Mouse (Mus musculus): ENCODE measurements around the gene Zfp3. TPM values are rescaled to one million over a fixed set of nuclear protein-coding genes. Genes with fewer than 3 reads are reported as not detected.

The Zfp3 gene
- polyA plus RNA-seq (2015; fragmentation: Nextera tagmentation; extraction: Ambion mirVana) = 16.4 and 17.1 TPM in 2 replicates

DNA sequence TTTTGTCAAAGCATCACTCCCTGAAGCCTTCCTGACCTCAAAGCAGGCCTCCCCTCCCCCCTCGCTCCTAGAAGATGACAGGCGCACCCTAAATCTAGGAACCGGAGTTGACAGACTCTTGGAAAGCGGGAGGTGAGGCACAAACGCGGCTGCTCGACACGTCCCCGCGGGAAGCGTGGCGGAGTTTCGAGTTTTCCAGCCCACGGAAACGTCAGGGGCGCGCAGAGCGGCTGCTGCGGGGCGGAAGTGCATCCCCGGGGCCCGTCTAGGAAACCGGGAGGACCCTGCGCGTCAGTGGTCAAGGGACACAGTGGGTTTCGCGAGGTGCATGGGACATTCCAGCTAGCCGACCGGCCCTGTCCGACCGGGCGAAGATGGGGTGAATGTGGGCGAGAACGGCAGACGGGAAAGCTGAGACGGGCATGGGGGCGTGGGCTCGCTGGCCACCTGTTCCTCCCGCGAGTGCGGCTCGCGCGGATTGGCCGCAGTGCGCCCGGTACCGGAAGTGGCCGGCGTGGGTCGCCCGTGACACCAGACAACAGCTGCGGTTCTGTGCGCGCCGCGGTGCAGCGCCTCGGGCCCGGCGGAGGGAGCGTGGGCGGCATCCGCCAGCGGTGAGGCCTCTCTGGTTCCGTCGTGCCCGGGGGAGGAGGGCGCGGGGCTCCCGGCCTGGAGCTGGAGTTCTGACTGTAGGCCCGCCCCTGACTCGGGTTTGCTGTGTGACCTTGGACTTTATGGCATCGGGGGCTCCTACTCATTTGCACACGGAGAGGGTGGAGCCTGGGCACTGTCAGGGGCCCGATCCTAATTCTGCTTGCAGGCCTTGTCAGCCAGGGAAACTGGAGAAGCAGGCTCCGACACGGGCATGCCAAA, at the start of gene Zfp3:
Gene Zfp3, plus strand, starts transcription at position 274 of the 873 bp plus-strand sequence.
- Histone ChIP-seq H3K27ac (ENCODE audit: low read depth, low read length) (peak within 1 kb of the TSS; percentile 82), H3K4me2 (ENCODE audit: low read length) (peak within 1 kb of the TSS; percentile 74), H3K4me3 (ENCODE audit: low read length) (peak within 1 kb of the TSS; percentile 71), H3K9me3 (ENCODE audit: control insufficient read depth, low read length) (no peaks in the 10 kb centered on the region), H3K36me3 (ENCODE audit: control insufficient read depth, insufficient read depth, low read length) (no peaks in the 10 kb centered on the region), H3K9ac (ENCODE audit: low read depth, low read length) (peak within 1 kb of the TSS; percentile 83), H3K4me1 (ENCODE audit: control insufficient read depth, insufficient read depth, low read depth, low read length) (peaks cover 10% of the 10 kb centered on the region), H3K27me3 (replicated peaks; ENCODE audit: control insufficient read depth, insufficient read depth, low read length) (no peaks in the 10 kb centered on the region)
- WGBS = under 1% methylated on average over 73 of the region's 78 CpGs
- peak; percentile 94 for ATAC-seq

DNA sequence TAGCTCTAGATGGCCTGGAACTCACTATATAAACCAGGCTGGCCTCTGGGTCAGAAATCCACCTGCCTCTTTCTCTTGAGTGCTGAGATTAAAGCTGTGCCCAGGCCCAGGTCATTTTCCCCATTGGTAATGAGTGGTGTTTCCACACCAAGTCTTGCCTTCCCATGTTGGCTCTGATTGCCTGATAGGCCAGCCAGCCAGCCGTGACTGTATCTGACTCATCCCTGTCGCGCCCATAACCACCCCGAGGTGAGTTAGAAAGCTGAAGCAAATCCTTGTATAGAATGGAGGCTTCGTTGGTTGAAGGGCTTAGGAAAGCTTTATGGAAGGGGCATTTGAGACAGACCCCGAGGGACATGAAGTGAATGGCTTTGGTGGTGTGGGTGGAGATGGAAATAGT, 48.2 kb upstream of the Zfp3 start:
- Histone ChIP-seq H3K4me2 (ENCODE audit: low read length) (no peak overlapping the region), H3K9me3 (ENCODE audit: control insufficient read depth, low read length) (no peaks in the 10 kb centered on the region), H3K4me1 (ENCODE audit: control insufficient read depth, insufficient read depth, low read depth, low read length) (no peaks in the 10 kb centered on the region), H3K36me3 (ENCODE audit: control insufficient read depth, insufficient read depth, low read length) (peaks cover 34% of the 10 kb centered on the region), H3K27me3 (replicated peaks; ENCODE audit: control insufficient read depth, insufficient read depth, low read length) (no peaks in the 10 kb centered on the region), H3K27ac (ENCODE audit: low read depth, low read length) (no peak overlapping the region), H3K9ac (ENCODE audit: low read depth, low read length) (no peak overlapping the region), H3K4me3 (ENCODE audit: low read length) (no peak overlapping the region)
- 93% methylated on average over 6 of the region's 6 CpGs for WGBS
- no peak for ATAC-seq

DNA sequence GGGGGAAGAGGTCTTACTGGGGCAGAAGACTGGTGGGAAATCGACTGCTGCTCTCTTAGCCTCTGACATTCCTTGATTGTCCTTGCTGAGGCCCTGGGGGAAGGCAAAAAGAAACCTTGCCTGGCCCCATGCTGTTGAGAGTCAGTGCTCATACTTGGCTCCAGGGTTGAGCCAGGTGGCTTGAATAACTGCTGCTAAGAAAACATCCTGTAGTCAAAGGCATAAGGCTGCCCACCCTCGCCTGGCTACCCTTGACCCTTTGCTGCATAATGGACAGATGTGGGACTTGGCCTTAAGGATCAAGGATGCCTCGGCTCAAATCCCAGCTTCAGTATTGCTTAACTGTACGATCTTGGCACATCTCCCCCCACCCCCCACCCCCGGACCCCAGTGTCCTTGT, 45.5 kb upstream of the Zfp3 start:
- H3K4me1 ChIP-seq (ENCODE audit: control insufficient read depth, insufficient read depth, low read depth, low read length) = no peaks in the 10 kb centered on the region

DNA sequence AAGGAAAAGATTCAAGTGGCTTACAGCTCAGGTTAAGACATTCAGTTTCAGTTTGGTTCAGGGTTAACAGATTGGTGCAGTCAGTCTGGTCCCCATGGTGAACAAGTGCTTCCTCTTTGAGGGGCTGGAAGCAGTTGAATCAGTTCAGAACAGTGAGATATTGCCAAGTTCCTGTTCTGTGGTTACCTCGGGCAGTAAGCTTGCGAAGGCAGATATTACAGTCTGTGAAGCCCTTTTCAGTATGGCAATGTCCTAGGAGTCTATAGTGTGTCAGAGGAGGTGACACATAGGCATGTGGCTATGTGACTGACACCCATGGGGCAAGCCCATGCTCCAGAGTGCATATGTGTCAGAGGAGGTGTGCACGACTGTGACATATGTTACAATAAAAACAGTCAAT, 43.4 kb upstream of the Zfp3 start:
- H3K4me3 ChIP-seq (ENCODE audit: low read length) = no peak overlapping the region
- H3K27ac ChIP-seq (ENCODE audit: low read depth, low read length) = no peak overlapping the region
- 95% methylated on average over 3 of the region's 3 CpGs for WGBS
- H3K4me2 ChIP-seq (ENCODE audit: low read length) = no peak overlapping the region
- ATAC-seq = no peak
- no peak overlapping the region for H3K9ac ChIP-seq (ENCODE audit: low read depth, low read length)
- peaks cover 50% of the 10 kb centered on the region for H3K36me3 ChIP-seq (ENCODE audit: control insufficient read depth, insufficient read depth, low read length)
- no peaks in the 10 kb centered on the region for H3K4me1 ChIP-seq (ENCODE audit: control insufficient read depth, insufficient read depth, low read depth, low read length)
- H3K27me3 ChIP-seq (replicated peaks; ENCODE audit: control insufficient read depth, insufficient read depth, low read length) = no peaks in the 10 kb centered on the region
- no peaks in the 10 kb centered on the region for H3K9me3 ChIP-seq (ENCODE audit: control insufficient read depth, low read length)

More for the DNA sequence above, 45.5 kb upstream of the Zfp3 start:
- no peak for ATAC-seq
- WGBS = 86% methylated on average over 5 of the region's 5 CpGs
- H3K27ac ChIP-seq (ENCODE audit: low read depth, low read length) = no peak overlapping the region
- H3K4me2 ChIP-seq (ENCODE audit: low read length) = no peak overlapping the region
- H3K27me3 ChIP-seq (replicated peaks; ENCODE audit: control insufficient read depth, insufficient read depth, low read length) = no peaks in the 10 kb centered on the region
- peaks cover 35% of the 10 kb centered on the region for H3K36me3 ChIP-seq (ENCODE audit: control insufficient read depth, insufficient read depth, low read length)
- H3K4me3 ChIP-seq (ENCODE audit: low read length) = no peak overlapping the region
- no peaks in the 10 kb centered on the region for H3K9me3 ChIP-seq (ENCODE audit: control insufficient read depth, low read length)
- no peak overlapping the region for H3K9ac ChIP-seq (ENCODE audit: low read depth, low read length)

GRCm38 (mm10) chr11:70721072-70721471, 42.9 kb upstream of the Zfp3 start:
- H3K9me3 ChIP-seq (ENCODE audit: control insufficient read depth, low read length) = no peaks in the 10 kb centered on the region
- H3K27ac ChIP-seq (ENCODE audit: low read depth, low read length) = no peak overlapping the region
- H3K4me2 ChIP-seq (ENCODE audit: low read length) = no peak overlapping the region
- no peak overlapping the region for H3K4me3 ChIP-seq (ENCODE audit: low read length)
- 95% methylated on average over 3 of the region's 3 CpGs for WGBS
- peaks cover 52% of the 10 kb centered on the region for H3K36me3 ChIP-seq (ENCODE audit: control insufficient read depth, insufficient read depth, low read length)
- no peak for ATAC-seq
- no peaks in the 10 kb centered on the region for H3K4me1 ChIP-seq (ENCODE audit: control insufficient read depth, insufficient read depth, low read depth, low read length)
- H3K9ac ChIP-seq (ENCODE audit: low read depth, low read length) = no peak overlapping the region
- H3K27me3 ChIP-seq (replicated peaks; ENCODE audit: control insufficient read depth, insufficient read depth, low read length) = no peaks in the 10 kb centered on the region

- H3K4me2 ChIP-seq (ENCODE audit: low read length) = no peak overlapping the region
- H3K27me3 ChIP-seq (replicated peaks; ENCODE audit: control insufficient read depth, insufficient read depth, low read length) = no peaks in the 10 kb centered on the region
- H3K27ac ChIP-seq (ENCODE audit: low read depth, low read length) = no peak overlapping the region
- no peaks in the 10 kb centered on the region for H3K9me3 ChIP-seq (ENCODE audit: control insufficient read depth, low read length)
- ATAC-seq = no peak
- no peak overlapping the region for H3K4me3 ChIP-seq (ENCODE audit: low read length)
- H3K36me3 ChIP-seq (ENCODE audit: control insufficient read depth, insufficient read depth, low read length) = peaks cover 56% of the 10 kb centered on the region
- no peaks in the 10 kb centered on the region for H3K4me1 ChIP-seq (ENCODE audit: control insufficient read depth, insufficient read depth, low read depth, low read length)
- 92% methylated on average over 9 of the region's 9 CpGs for WGBS
- no peak overlapping the region for H3K9ac ChIP-seq (ENCODE audit: low read depth, low read length)
Measured at GRCm38 (mm10) chr11:70724706-70725105, 39.3 kb upstream of the Zfp3 start.

GRCm38 (mm10) chr11:70726585-70726984, 37.4 kb upstream of the Zfp3 start:
- Histone ChIP-seq H3K36me3 (ENCODE audit: control insufficient read depth, insufficient read depth, low read length) (peaks cover 45% of the 10 kb centered on the region), H3K9me3 (ENCODE audit: control insufficient read depth, low read length) (no peaks in the 10 kb centered on the region), H3K9ac (ENCODE audit: low read depth, low read length) (no peak overlapping the region), H3K4me2 (ENCODE audit: low read length) (no peak overlapping the region), H3K27me3 (replicated peaks; ENCODE audit: control insufficient read depth, insufficient read depth, low read length) (no peaks in the 10 kb centered on the region), H3K27ac (ENCODE audit: low read depth, low read length) (no peak overlapping the region), H3K4me1 (ENCODE audit: control insufficient read depth, insufficient read depth, low read depth, low read length) (no peaks in the 10 kb centered on the region), H3K4me3 (ENCODE audit: low read length) (no peak overlapping the region)
- no peak for ATAC-seq
- WGBS = 91% methylated on average over 2 of the region's 2 CpGs

- Histone ChIP-seq H3K9ac (ENCODE audit: low read depth, low read length) (no peak overlapping the region), H3K4me2 (ENCODE audit: low read length) (no peak overlapping the region), H3K4me1 (ENCODE audit: control insufficient read depth, insufficient read depth, low read depth, low read length) (no peaks in the 10 kb centered on the region), H3K36me3 (ENCODE audit: control insufficient read depth, insufficient read depth, low read length) (peaks cover 45% of the 10 kb centered on the region), H3K27ac (ENCODE audit: low read depth, low read length) (no peak overlapping the region), H3K4me3 (ENCODE audit: low read length) (no peak overlapping the region), H3K9me3 (ENCODE audit: control insufficient read depth, low read length) (no peaks in the 10 kb centered on the region), H3K27me3 (replicated peaks; ENCODE audit: control insufficient read depth, insufficient read depth, low read length) (no peaks in the 10 kb centered on the region)
- ATAC-seq = no peak
- WGBS = 87% methylated on average over 5 of the region's 5 CpGs
Measured at GRCm38 (mm10) chr11:70727385-70727784, 36.6 kb upstream of the Zfp3 start.

- Histone ChIP-seq H3K27me3 (replicated peaks; ENCODE audit: control insufficient read depth, insufficient read depth, low read length) (no peaks in the 10 kb centered on the region), H3K4me2 (ENCODE audit: low read length) (no peak overlapping the region), H3K4me1 (ENCODE audit: control insufficient read depth, insufficient read depth, low read depth, low read length) (no peaks in the 10 kb centered on the region), H3K4me3 (ENCODE audit: low read length) (no peak overlapping the region), H3K9ac (ENCODE audit: low read depth, low read length) (no peak overlapping the region), H3K27ac (ENCODE audit: low read depth, low read length) (peak overlapping the region; percentile 48), H3K36me3 (ENCODE audit: control insufficient read depth, insufficient read depth, low read length) (peaks cover 28% of the 10 kb centered on the region), H3K9me3 (ENCODE audit: control insufficient read depth, low read length) (no peaks in the 10 kb centered on the region)
- ATAC-seq = no peak
- WGBS = 83% methylated on average over 9 of the region's 9 CpGs
Measured at GRCm38 (mm10) chr11:70730427-70731038, 33.5 kb upstream of the Zfp3 start.

Data from hindbrain, embryonic 16.5 days (tissue).